Mouse (Mus musculus) retina, postnatal 7 days (tissue): ENCODE measurements around the gene Kng1.
"Not testable (repeated sequence)": the region's sequence is repeated elsewhere in the genome, so short reads cannot be mapped to it uniquely, and the experiment has no call there.

Experiments used
- DNase-seq: peaks from one replicate; pipeline ENCODE4 v3.0.0-alpha.2; 2012; ENCODE audit warnings: low read depth, low spot score

The Kng1 gene

GRCm38 (mm10) chr16:23057668-23058447 is at the start of gene Kng1:
Gene Kng1, plus strand, starts transcription at chr16:23057865.
- DNase-seq: not testable (repeated sequence)

GRCm38 (mm10) chr16:23013786-23014185 is 43.9 kb upstream of the Kng1 start:
- not testable (repeated sequence) for DNase-seq

GRCm38 (mm10) chr16:23014645-23015044 is 43.0 kb upstream of the Kng1 start:
- not testable (repeated sequence) for DNase-seq

- DNase-seq: not testable (repeated sequence)
Measured at GRCm38 (mm10) chr16:23020571-23020970, 37.1 kb upstream of the Kng1 start.

- DNase-seq: no peak
Measured at GRCm38 (mm10) chr16:23025111-23025510, 32.6 kb upstream of the Kng1 start.

GRCm38 (mm10) chr16:23026582-23026981 is 31.1 kb upstream of the Kng1 start:
- DNase-seq: no peak

- not testable (repeated sequence) for DNase-seq
Measured at GRCm38 (mm10) chr16:23027341-23027740, 30.3 kb upstream of the Kng1 start.

GRCm38 (mm10) chr16:23028966-23029600 is 28.6 kb upstream of the Kng1 start, which contains the start of gene Kng2:
Gene Kng2, minus strand, starts transcription at chr16:23029482.
- not testable (repeated sequence) for DNase-seq

GRCm38 (mm10) chr16:23030673-23031435 is 26.8 kb upstream of the Kng1 start:
- DNase-seq: no peak

GRCm38 (mm10) chr16:23033673-23034072 is 24.0 kb upstream of the Kng1 start:
- DNase-seq: no peak

GRCm38 (mm10) chr16:23037744-23038143 is 19.9 kb upstream of the Kng1 start:
- DNase-seq: no peak

- no peak for DNase-seq
Measured at GRCm38 (mm10) chr16:23039281-23039680, 18.4 kb upstream of the Kng1 start.

- no peak for DNase-seq
Measured at GRCm38 (mm10) chr16:23040876-23041275, 16.8 kb upstream of the Kng1 start.

- DNase-seq: peak; percentile 9
Measured at GRCm38 (mm10) chr16:23046319-23046718, 11.3 kb upstream of the Kng1 start.

GRCm38 (mm10) chr16:23059630-23060029 is 2.0 kb downstream of the Kng1 start:
- DNase-seq: not testable (repeated sequence)

GRCm38 (mm10) chr16:23060781-23061325 is 3.2 kb downstream of the Kng1 start:
- DNase-seq: not testable (repeated sequence)

- DNase-seq: not testable (repeated sequence)
Measured at GRCm38 (mm10) chr16:23077516-23077915, 19.9 kb downstream of the Kng1 start.

GRCm38 (mm10) chr16:23087159-23087558 is 29.5 kb downstream of the Kng1 start:
- DNase-seq: not testable (repeated sequence)

- DNase-seq: not testable (repeated sequence)
Measured at GRCm38 (mm10) chr16:23087712-23088111, 30.0 kb downstream of the Kng1 start.

GRCm38 (mm10) chr16:23088491-23088890 is 30.8 kb downstream of the Kng1 start:
- not testable (repeated sequence) for DNase-seq

GRCm38 (mm10) chr16:23091345-23091744 is 33.7 kb downstream of the Kng1 start:
- DNase-seq: not testable (repeated sequence)
